Mouse (Mus musculus) embryonic facial prominence, embryonic 11.5 days (tissue): ENCODE data around the gene Olfr215. TPM values are rescaled to one million over a fixed set of nuclear protein-coding genes. Genes with fewer than 3 reads are reported as not detected.
"Not testable (repeated sequence)": the region's sequence is repeated elsewhere in the genome, so short reads cannot be mapped to it uniquely, and the experiment has no call there.

Experiments
- ATAC-seq: fragments of 200-750 bp; cut with Nextera tagmentation; replicated peaks from 2 replicates; pipeline ENCODE4 v1.8.0; 2017; ENCODE audit warnings: low read depth; ENCODE audit not compliant: insufficient number of reproducible peaks, low FRiP score, low TSS enrichment
- DNase-seq: peaks from one replicate; pipeline ENCODE4 v3.0.0-alpha.2; 2015; ENCODE audit warnings: low spot score
- H3K27ac ChIP-seq: fragments of 300-500 bp; sonication (generic); replicated peaks from 2 replicates; pipeline ENCODE4 v1.5.1; 2014; ENCODE audit warnings: mild to moderate bottlenecking, low read depth, low read length, control low read depth
- H3K27me3 ChIP-seq: fragments of 300-500 bp; sonication (generic); 2 replicates; pipeline ENCODE4 v1.6.1; 2014; ENCODE audit warnings: mild to moderate bottlenecking, low read length, moderate library complexity, mixed read lengths; ENCODE audit not compliant: control insufficient read depth, insufficient read depth
- H3K36me3 ChIP-seq: fragments of 300-500 bp; sonication (generic); replicated peaks from 2 replicates; pipeline ENCODE4 v1.6.1; 2014; ENCODE audit warnings: low read depth, mild to moderate bottlenecking, low read length, moderate library complexity, mixed read lengths; ENCODE audit not compliant: control insufficient read depth, insufficient read depth
- H3K4me1 ChIP-seq: fragments of 300-500 bp; sonication (generic); 2 replicates; pipeline ENCODE4 v1.6.1; 2014; ENCODE audit warnings: low read length, mixed read lengths; ENCODE audit not compliant: control insufficient read depth, insufficient read depth
- H3K4me2 ChIP-seq: fragments of 300-500 bp; sonication (generic); 2 replicates; pipeline ENCODE4 v1.6.1; 2014; ENCODE audit warnings: low read depth, mild to moderate bottlenecking, control low read depth, low read length, moderate library complexity
- H3K4me3 ChIP-seq: fragments of 300-500 bp; sonication (generic); 2 replicates; pipeline ENCODE4 v1.5.1; 2014; ENCODE audit warnings: low read depth, low read length, control low read depth
- H3K9ac ChIP-seq: fragments of 300-500 bp; sonication (generic); replicated peaks from 2 replicates; pipeline ENCODE4 v1.6.1; 2014; ENCODE audit warnings: mild to moderate bottlenecking, control low read depth, low read length
- H3K9me3 ChIP-seq: fragments of 300-500 bp; sonication (generic); replicated peaks from 2 replicates; pipeline ENCODE4 v1.6.1; 2016; ENCODE audit warnings: mild to moderate bottlenecking, low read length, inconsistent platforms, mixed read lengths; ENCODE audit not compliant: control insufficient read depth
- WGBS: fragments of 180-500 bp; shearing (Covaris S2); extraction: QIAGEN DNeasy Blood & Tissue Kit; methylation state at CpG from one replicate; pipeline ENCODE4 v1.1.7; 2014; 5-methylcytosine and 5-hydroxymethylcytosine counted together
- polyA plus RNA-seq: library from polyadenylated mRNA; unstranded; fragments of >200 nt; fragmentation: Nextera tagmentation; extraction: Ambion mirVana; gene quantifications from 2 replicates; pipeline ENCODE4 v1.2.1, GENCODE M21; 2014

Olfr215 gene
- polyA plus RNA-seq, 1 experiment from 2014 or later = not detected

GRCm38 (mm10) chr6:116615719-116616118 is 31.7 kb upstream of the Olfr215 start:
- Histone ChIP-seq H3K4me2 (no peak overlapping the region), H3K4me1 (no peaks in the 10 kb centered on the region), H3K27me3 (no peaks in the 10 kb centered on the region), H3K9ac (no peak overlapping the region), H3K27ac (no peak overlapping the region), H3K9me3 (no peaks in the 10 kb centered on the region), H3K4me3 (no peak overlapping the region), H3K36me3 (no peaks in the 10 kb centered on the region)
- DNase-seq = no peak
- ATAC-seq = no peak
- 93% methylated on average over 2 of the region's 2 CpGs for WGBS

DNA sequence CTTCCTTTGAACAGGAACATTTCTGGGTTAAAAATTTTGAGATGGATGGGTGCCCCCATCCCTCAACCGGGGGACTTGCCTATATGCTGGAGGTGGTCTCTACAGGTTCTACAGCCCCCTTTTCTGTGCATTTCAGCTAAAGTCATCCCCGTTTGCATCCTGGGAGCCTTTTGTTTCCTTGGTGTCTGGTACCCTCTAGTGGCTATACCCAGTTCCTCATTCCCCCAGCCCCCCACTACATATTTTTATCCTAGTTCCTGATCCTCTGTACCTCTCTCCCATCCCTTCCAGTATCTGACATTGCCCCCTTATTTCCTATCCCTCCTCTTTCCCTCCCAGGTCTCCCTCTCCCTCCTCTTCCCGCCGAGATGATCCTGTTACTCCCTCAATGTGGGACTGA is 23.2 kb upstream of the Olfr215 start:
- ATAC-seq = no peak
- WGBS = 42% methylated on average over 4 of the region's 4 CpGs

GRCm38 (mm10) chr6:116600969-116601368 is 17.0 kb upstream of the Olfr215 start:
- not testable (repeated sequence) for H3K9ac ChIP-seq, H3K27ac ChIP-seq, H3K4me2 ChIP-seq

More for the DNA sequence above, 23.2 kb upstream of the Olfr215 start:
- no peak overlapping the region for H3K4me3 ChIP-seq
- no peaks in the 10 kb centered on the region for H3K27me3 ChIP-seq
- H3K4me1 ChIP-seq = no peaks in the 10 kb centered on the region
- no peaks in the 10 kb centered on the region for H3K9me3 ChIP-seq
- no peak overlapping the region for H3K9ac ChIP-seq
- no peak for DNase-seq
- H3K4me2 ChIP-seq = no peak overlapping the region
- H3K36me3 ChIP-seq = no peaks in the 10 kb centered on the region
- H3K27ac ChIP-seq = no peak overlapping the region

GRCm38 (mm10) chr6:116569834-116570233 is 14.2 kb downstream of the Olfr215 start:
- Histone ChIP-seq H3K36me3 (no peaks in the 10 kb centered on the region), H3K9ac (no peak overlapping the region), H3K9me3 (no peaks in the 10 kb centered on the region), H3K4me1 (no peaks in the 10 kb centered on the region), H3K27me3 (no peaks in the 10 kb centered on the region), H3K4me2 (no peak overlapping the region), H3K27ac (no peak overlapping the region), H3K4me3 (no peak overlapping the region)
- DNase-seq (peak; percentile 64), ATAC-seq (no peak)
- 27% methylated on average over 3 of the region's 3 CpGs for WGBS

More at GRCm38 (mm10) chr6:116600969-116601368, 17.0 kb upstream of the Olfr215 start:
- not testable (repeated sequence) for H3K4me3 ChIP-seq, H3K4me1 ChIP-seq, H3K9me3 ChIP-seq, DNase-seq, H3K27me3 ChIP-seq, H3K36me3 ChIP-seq, ATAC-seq

GRCm38 (mm10) chr6:116554952-116555351 is 29.0 kb downstream of the Olfr215 start:
- no peak overlapping the region for H3K27ac ChIP-seq
- no peak overlapping the region for H3K4me2 ChIP-seq
- no peak overlapping the region for H3K9ac ChIP-seq
- H3K4me3 ChIP-seq = no peak overlapping the region
- H3K36me3 ChIP-seq = no peaks in the 10 kb centered on the region
- 68% methylated on average over 3 of the region's 3 CpGs for WGBS
- no peaks in the 10 kb centered on the region for H3K9me3 ChIP-seq
- ATAC-seq (no peak), DNase-seq (no peak)
- no peaks in the 10 kb centered on the region for H3K4me1 ChIP-seq
- H3K27me3 ChIP-seq = no peaks in the 10 kb centered on the region

DNA sequence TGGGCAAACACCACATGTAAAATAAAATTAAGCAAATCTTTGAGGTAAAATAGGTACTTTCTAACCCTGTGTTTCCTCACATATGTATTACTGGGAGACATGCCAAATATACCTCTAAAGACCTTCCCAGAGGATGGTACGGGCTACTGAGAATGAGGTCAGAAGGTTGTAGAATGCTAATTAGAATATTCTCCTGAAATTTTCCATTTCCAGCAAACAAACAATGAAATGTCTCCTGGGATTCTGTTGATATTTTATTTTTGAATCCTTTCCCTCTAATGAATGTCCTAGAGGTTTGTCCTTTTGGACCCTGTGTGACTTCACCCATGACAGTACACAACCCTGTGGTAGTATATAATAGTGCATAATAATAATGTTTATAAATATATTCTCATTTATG is 30.1 kb downstream of the Olfr215 start, which contains the start of gene Olfr214:
Gene Olfr214 (plus strand): TSS at position 301 of the 400 bp plus-strand sequence.
- H3K27ac ChIP-seq = no peak within 1 kb of the TSS
- 76% methylated on average over 1 of the region's 1 CpGs for WGBS
- no peak within 1 kb of the TSS for H3K9ac ChIP-seq

DNA sequence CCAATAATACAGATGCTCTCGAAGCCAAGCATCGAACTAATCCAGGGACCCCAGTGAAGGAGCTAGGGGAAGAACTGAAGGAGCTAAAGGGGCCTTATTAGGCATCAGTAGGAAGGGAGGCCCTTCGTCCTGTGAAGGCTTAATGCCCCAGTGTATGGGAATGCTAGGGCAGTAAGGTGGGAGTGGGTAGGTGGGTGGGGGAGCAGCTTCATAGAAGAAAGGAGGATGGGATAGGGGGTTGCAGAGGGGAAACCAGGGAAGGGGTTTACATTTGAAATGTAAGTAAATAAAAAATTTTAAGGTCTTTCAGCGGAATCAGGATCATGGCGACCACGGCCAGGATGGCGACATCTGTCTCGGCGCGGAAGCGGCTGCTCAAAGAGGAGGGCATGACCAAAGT is 33.2 kb downstream of the Olfr215 start, which contains the start of gene Gm5580:
Gene Gm5580 (plus strand): TSS at position 301 of the 400 bp plus-strand sequence.
- WGBS = 95% methylated on average over 11 of the region's 11 CpGs

More for the DNA sequence above, 30.1 kb downstream of the Olfr215 start, which contains the start of gene Olfr214:
- no peaks in the 10 kb centered on the region for H3K4me1 ChIP-seq
- no peaks in the 10 kb centered on the region for H3K36me3 ChIP-seq
- ATAC-seq (no peak), DNase-seq (no peak)
- no peaks in the 10 kb centered on the region for H3K27me3 ChIP-seq
- H3K9me3 ChIP-seq = no peaks in the 10 kb centered on the region
- H3K4me2 ChIP-seq = no peak within 1 kb of the TSS
- no peak within 1 kb of the TSS for H3K4me3 ChIP-seq

DNA sequence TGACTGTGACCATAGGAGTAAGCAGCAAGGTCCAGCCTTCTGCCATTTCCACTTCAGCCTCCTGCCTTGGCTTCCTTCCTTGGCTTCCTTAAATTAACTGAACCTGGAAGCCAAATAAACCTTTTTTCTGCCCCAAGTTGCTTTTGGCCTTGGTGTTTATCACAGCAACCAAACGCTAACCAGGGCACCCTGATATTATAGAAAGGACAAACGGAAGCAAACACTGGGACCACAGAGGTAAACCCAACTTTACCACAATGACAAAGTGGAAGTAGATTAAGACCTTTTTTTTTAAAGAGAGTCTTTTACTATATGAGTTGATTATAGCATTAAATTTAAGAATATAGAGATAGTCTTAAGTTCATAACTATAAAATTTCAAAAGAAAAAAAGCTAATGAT is 41.5 kb downstream of the Olfr215 start:
- Histone ChIP-seq H3K27me3 (no peaks in the 10 kb centered on the region), H3K4me3 (no peak overlapping the region), H3K4me2 (no peak overlapping the region), H3K4me1 (no peaks in the 10 kb centered on the region), H3K27ac (no peak overlapping the region), H3K9me3 (no peaks in the 10 kb centered on the region), H3K9ac (no peak overlapping the region), H3K36me3 (no peaks in the 10 kb centered on the region)
- no peak for DNase-seq
- ATAC-seq = no peak
- 89% methylated on average over 2 of the region's 2 CpGs for WGBS

More for the DNA sequence above, 33.2 kb downstream of the Olfr215 start, which contains the start of gene Gm5580:
- not testable (repeated sequence) for H3K27me3 ChIP-seq, H3K9ac ChIP-seq, ATAC-seq, H3K4me2 ChIP-seq, H3K4me1 ChIP-seq, DNase-seq, H3K4me3 ChIP-seq, H3K27ac ChIP-seq, H3K9me3 ChIP-seq, H3K36me3 ChIP-seq
